12 mouse cellular contexts compared by ENCODE assay signal in the genomic region with DNA sequence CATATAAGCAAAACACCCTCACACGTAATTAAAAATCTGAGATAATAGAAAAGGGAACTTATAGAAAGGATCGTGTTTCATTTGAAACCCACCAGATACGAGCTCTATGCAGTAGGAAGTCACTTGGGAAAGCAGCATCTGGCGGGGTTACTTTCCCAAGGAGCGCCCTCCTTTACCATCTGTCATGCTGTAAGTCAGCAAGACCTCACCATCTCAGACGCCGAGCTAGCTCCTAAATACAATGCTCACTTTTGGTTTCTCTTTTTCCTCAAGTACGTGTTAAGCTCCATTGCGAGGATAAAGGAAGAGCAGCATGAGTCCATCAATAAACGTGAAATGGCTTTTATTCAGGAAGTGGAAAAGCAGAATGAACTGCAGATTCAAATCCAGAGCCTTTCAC. TPM values are rescaled to one million over a fixed set of nuclear protein-coding genes. Genes with fewer than 3 reads are reported as not detected.
"Had no signal": no experiment of that assay in that cellular context is flagged by ENCODE, and none has a peak within 500 bp of the region (broad histone marks: within the 10 kb centered on the region; RNA-seq: fewer than 3 reads in every experiment).

No protein-coding gene starts in this region.

- DNase-seq: retina, postnatal 1 day; right cerebral cortex, adult 18-20 months; right cerebral cortex, postnatal 14 days; right cerebral cortex, postnatal 25 days; right cerebral cortex, postnatal 4 days; spleen, adult 18-20 months; thymus, adult 18-20 months; thymus, adult 2 months; thymus, postnatal 25 days; thymus, postnatal 36 days; thymus, postnatal 4 days had no signal

RNA-seq across cellular contexts. Expression of a gene that starts 22.1 kb away (rescaled TPM):
- total RNA-seq: neutrophil, adult 5-6 weeks had no signal
